Mouse (Mus musculus): ENCODE results near the gene Rras.

Rras gene

DNA sequence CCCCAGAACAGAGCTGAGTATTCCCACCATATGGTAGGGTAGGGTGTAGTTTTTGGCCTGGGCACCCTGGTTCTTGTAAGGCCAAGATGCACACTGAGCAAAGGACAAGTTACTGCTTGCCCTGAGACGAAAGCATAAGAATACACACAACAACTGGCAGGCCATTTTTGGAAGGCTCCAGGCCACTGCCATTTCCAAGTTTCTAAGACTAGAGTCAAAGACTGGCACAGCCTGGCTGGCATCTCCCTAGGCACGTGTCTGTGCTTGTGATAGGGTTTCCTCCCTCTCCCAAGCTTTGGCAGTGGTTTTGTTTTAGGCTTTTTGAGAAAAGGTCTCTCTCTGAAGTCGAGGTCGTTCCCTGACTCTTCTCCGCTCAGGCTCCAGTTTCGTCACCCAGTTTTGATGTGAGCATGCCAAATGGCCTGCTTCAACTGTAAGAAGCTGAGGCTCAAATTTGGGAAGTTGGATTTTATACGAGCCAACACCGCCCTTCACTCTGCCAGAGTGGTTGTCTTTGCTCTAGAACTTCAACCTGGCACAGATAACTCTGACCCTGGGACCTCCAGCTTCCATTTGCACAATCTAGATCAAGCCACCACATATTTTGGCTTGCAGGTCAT lies 8.0 kb downstream of the Rras start:
- DNase-seq (ENCODE audit: low spot score) = no peak

DNA sequence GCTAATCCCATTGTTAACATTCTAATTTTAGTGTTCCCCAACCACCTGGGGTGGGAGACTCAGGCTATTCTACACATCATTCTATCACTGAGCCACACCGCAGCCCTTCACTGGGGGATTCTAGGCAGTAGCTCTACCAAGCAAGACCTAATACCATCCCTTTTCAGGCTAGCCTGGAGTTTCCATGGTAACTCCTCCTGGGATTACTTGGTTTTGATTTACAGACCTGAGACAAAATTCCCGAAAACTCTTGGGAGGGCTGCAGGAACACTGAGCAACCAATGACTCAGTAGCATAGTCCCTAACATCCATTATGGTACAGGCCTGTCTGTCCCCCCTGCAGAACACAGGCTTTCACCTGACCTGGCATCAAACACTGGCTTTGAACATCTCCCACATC lies 8.5 kb downstream of the Rras start:
- DNase-seq (ENCODE audit: low spot score) = no peak

DNA sequence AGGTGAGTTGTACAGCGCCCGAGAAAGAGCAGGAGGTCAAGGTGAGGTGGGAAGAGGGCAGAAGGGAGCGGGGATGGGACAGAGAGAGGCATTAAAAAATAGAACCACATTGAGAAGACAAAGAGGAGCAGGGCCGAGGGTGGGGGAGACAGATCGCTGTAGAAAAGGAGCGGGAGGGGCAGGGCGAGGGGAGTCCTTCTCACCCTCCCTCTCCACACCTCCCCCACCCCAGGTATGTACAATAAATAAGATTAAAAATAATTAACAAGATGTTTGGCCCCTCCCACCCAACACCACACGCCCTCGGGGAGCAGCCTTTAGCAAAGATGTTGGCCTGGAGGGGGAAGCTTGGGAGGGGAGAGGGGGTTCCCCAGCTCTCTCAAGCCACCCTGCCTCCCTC lies 10.0 kb downstream of the Rras start:
- no peak for DNase-seq (ENCODE audit: low spot score)

DNA sequence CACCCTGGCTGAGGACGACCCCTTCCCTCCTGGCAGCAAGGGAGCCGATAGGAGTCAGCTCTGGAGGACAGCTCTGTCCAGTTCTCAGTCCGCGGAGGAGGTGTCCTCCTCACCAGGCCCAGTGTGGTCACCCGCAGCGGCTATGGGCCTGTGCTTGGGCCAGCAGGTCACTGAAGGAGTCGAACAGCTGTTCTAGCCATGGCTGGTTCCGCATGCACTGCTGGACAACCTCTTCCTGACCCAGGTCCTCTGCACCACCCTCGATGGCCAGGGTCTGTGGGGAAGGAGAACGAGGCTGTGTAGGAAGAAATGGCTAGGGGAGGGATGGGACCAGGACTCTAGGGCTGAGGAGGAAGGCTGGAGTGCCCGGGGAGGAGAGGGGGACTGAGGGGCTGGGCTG lies 10.6 kb downstream of the Rras start:
- no peak for DNase-seq (ENCODE audit: low spot score)

DNA sequence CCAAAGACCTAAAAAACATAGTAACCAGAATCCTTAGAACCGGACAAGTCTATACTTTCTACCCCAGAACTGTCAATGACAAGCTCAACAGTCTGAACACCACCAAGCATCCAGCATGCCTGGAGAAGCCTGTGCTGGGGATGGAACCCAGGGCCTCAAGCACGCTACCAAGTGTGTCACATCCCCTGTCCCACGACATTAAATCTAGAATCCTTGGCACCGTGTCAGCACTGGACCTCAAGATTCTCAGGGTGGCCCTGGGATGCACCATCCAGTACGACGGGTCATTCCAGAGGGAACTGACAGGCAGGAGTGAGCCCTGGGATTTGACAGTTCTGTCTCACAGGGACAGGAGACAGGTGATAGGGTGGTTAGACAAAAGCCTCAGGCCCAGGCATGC lies 12.2 kb downstream of the Rras start:
- no peak for DNase-seq (ENCODE audit: low spot score)

DNA sequence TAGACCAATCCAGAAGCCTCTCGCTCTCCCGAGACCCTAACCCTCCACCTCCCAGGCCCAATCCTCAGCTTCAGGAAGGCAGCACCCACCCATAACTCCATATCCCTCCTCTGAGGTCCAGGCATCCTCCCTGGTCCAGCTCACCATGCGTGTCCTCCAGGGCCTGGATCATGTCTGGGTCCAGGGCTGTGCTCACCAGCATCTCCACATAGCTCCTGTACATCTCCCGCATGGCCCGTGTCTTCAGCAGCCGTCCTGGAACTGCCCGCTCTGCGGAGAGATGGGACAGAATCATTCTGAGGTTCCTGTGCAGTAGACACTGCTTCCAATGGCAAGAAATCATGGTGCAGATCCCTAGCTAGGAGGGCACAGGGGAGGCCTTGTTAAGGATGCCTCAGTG lies 13.1 kb downstream of the Rras start:
- no peak for DNase-seq (ENCODE audit: low spot score)

- DNase-seq (ENCODE audit: low spot score) = no peak
These were observed 16.1 kb downstream of the Rras start for GRCm38 (mm10) chr7:45033722-45034359.

- no peak for DNase-seq (ENCODE audit: low spot score)
These were observed 17.9 kb downstream of the Rras start for GRCm38 (mm10) chr7:45035631-45036030.

DNA sequence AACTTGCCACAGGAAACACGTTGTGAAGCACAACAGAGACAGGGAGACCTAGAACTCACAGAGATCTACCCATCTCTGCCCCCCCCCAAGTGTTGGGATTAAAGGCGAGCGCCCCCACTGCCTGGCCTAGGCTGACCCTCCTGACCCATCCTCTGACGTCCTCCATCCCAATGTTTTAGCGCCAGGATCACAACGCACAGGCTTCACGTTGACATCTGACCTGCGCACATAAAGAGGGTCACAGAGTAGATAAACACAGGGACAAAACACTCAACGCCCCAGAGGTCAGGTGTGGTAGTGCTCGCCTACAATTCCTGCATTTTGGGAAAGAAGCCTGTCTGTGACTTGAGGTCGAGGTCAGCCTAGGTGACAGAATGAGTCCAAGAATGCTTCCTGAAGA lies 18.9 kb downstream of the Rras start:
- no peak for DNase-seq (ENCODE audit: low spot score)

- DNase-seq (ENCODE audit: low spot score) = no peak
These were observed 20.1 kb downstream of the Rras start for GRCm38 (mm10) chr7:45037720-45038361.

DNA sequence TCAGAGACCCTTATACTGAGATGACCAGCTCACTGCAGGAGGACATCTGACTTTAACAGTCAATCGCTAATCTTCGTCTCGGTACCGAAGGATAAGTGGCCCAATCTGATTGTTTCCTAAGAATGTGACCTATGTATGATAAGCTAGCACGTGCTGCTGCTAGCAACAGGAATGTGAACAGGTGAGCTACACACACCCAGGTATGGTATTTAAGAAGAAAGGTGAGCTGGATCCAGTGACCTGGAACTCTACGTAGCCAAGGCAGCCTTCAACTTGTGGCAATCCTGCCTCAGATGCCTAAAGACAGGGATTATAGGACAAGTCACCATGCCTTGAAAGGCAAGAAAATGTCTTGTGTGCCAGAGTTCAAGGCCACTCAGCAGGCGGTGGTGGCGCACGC lies 20.6 kb downstream of the Rras start:
- DNase-seq (ENCODE audit: low spot score) = no peak

- DNase-seq (ENCODE audit: low spot score) = no peak
These were observed 23.1 kb downstream of the Rras start for GRCm38 (mm10) chr7:45040851-45041250.

GRCm38 (mm10) chr7:45043307-45043706 lies 25.5 kb downstream of the Rras start:
- no peak for DNase-seq (ENCODE audit: low spot score)

- DNase-seq (ENCODE audit: low spot score) = no peak
These were observed 28.0 kb downstream of the Rras start for GRCm38 (mm10) chr7:45045741-45046140.

GRCm38 (mm10) chr7:45046853-45047350 lies 29.1 kb downstream of the Rras start:
- DNase-seq (ENCODE audit: low spot score) = no peak

GRCm38 (mm10) chr7:45047491-45047890 lies 29.7 kb downstream of the Rras start:
- no peak for DNase-seq (ENCODE audit: low spot score)

DNA sequence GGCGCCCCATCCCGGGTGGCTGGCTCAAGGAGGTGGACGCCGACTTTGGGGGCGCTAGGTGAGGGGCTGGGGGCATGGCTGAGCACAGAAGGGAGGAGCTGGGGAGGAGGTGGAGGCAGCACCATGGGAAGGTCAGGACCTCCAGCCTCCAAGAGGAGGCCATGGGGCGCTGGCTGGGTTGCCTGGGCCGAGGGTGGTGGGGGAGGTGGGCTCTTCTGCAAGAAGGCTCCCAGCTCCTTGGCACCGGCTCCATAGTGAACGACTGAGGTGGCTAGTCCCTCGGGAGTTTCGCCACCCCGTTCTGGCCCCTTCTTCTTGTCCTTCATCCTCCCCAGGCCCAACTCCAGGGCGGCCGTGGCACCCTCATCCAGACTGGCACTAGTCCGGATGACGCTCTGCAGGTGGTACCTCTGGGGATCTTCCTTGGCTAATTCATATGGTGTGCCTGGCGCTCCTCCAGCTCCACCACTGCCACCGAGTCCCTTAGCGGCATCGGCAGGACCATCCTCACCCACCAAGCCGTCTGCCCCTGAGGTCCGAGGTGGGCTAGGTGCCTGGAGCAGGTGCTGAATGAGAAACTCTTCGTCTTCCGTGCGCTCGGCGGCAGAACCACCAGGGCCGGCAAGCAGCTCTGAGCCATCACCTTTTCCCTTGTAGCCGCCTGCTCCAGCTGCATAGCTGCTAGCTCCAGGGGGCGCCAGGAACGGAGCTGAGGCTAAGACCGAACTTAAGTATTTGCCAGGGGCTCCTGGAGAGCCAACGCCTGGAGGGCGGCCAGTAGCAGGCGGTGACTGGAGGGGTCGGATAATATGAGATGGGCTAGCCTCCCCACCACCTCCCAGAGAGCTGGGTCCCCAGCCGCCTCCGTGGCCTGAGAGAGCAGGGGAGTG lies 30.5 kb downstream of the Rras start:
- DNase-seq (ENCODE audit: low spot score) = no peak

GRCm38 (mm10) chr7:45048923-45049657 lies 31.3 kb downstream of the Rras start:
- DNase-seq (ENCODE audit: low spot score) = no peak

DNA sequence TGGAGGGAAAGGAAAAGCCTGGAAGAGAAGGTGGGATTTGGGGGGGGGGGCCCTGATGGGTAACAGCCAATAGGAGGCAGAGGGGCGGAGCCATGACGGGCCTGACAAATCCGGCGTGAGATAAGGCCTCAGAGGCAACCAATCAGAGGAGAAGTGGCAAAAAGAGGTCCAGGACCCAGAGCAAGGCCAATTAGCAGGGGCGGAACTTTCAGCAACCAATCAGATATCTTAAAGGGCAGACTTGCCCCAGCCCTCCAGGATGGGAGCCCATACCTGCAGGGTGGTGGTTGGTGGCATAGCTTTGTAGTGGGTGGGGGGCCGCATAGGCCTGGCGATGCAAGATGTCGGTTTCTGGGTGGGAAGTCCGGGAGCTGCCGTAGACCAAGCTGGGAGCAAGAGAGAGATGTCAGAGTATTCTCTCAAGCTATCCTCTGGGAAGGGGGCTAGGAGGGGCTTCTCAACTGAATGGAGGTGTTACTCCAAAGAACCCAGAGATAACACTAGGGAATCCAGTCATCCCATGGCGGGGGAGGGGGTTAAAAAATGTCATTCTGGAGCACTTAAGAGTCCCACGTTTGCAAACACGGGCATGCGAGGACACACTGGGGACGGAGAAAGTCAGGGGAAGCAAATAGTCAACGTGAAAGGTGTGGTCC lies 33.3 kb downstream of the Rras start:
- DNase-seq (ENCODE audit: low spot score) = peak; percentile 68

GRCm38 (mm10) chr7:45051601-45051974 lies 33.8 kb downstream of the Rras start:
- DNase-seq (ENCODE audit: low spot score) = no peak

- DNase-seq (ENCODE audit: low spot score) = no peak
These were observed 34.6 kb downstream of the Rras start for GRCm38 (mm10) chr7:45052181-45052861.

Data from ovary, adult 18-20 months (tissue).